Mouse (Mus musculus) spleen, adult 2 months (tissue): ENCODE results near the gene Mtcl1. TPM values are rescaled to one million over a fixed set of nuclear protein-coding genes. Genes with fewer than 3 reads are reported as not detected.
A peak's percentile ranks its signal among the peaks of the same experiment; 100 is the strongest.

Source experiments
- DNase-seq, 2 experiments: peaks; one replicate each; pipeline versions ENCODE4 v3.0.0 to v3.0.0-alpha.2; 2012 to 2021; ENCODE audit warnings: low spot score in 2 of 2, low read depth in 1 of 2
- H3K27ac ChIP-seq: fragments of 200-500 bp; 2 replicates; pipeline ENCODE4 v1.5.1; 2012; ENCODE audit warnings: low read length, inconsistent platforms; ENCODE audit not compliant: insufficient read depth
- H3K27me3 ChIP-seq: fragments of 200-500 bp; 2 replicates; pipeline ENCODE4 v1.6.1; 2012; ENCODE audit warnings: mild to moderate bottlenecking, moderate library complexity, low read length, inconsistent platforms; ENCODE audit not compliant: control insufficient read depth, insufficient read depth
- H3K36me3 ChIP-seq: fragments of 200-500 bp; 2 replicates; pipeline ENCODE4 v1.6.1; 2012; ENCODE audit warnings: mild to moderate bottlenecking, low read length, inconsistent platforms; ENCODE audit not compliant: control insufficient read depth, insufficient read depth
- H3K4me1 ChIP-seq: fragments of 200-500 bp; 2 replicates; pipeline ENCODE4 v1.6.1; 2011; ENCODE audit warnings: inconsistent platforms; ENCODE audit not compliant: control insufficient read depth, insufficient read depth, insufficient read length
- H3K4me3 ChIP-seq: fragments of 200-500 bp; 2 replicates; pipeline ENCODE4 v1.5.1; 2011; ENCODE audit warnings: mild to moderate bottlenecking, inconsistent platforms; ENCODE audit not compliant: insufficient read depth, insufficient read length; ENCODE audit errors: extremely low read depth
- CTCF ChIP-seq: fragments of 200-500 bp; IDR thresholded peaks from 2 replicates; pipeline ENCODE4 v1.5.1; 2011; ENCODE audit warnings: mild to moderate bottlenecking, inconsistent platforms; ENCODE audit not compliant: insufficient read depth, insufficient read length, insufficient replicate concordance; ENCODE audit errors: extremely low read depth
- POLR2A ChIP-seq: fragments of 200-500 bp; IDR thresholded peaks from 2 replicates; pipeline ENCODE4 v1.6.1; 2011; ENCODE audit warnings: low read depth, low read length, inconsistent platforms
- WGBS: fragments of 180-500 bp; shearing (Covaris S2); methylation state at CpG from one replicate; pipeline ENCODE4 v1.1.7; 2018; 5-methylcytosine and 5-hydroxymethylcytosine counted together
- polyA plus RNA-seq: library from polyadenylated mRNA; depleted of rRNA; stranded (reverse); fragments of >200 nt; gene quantifications from 2 replicates; pipeline ENCODE4 v1.2.3, GENCODE M21; 2012

Mtcl1 gene
- polyA plus RNA-seq, 1 experiment: 0.08 TPM

DNA sequence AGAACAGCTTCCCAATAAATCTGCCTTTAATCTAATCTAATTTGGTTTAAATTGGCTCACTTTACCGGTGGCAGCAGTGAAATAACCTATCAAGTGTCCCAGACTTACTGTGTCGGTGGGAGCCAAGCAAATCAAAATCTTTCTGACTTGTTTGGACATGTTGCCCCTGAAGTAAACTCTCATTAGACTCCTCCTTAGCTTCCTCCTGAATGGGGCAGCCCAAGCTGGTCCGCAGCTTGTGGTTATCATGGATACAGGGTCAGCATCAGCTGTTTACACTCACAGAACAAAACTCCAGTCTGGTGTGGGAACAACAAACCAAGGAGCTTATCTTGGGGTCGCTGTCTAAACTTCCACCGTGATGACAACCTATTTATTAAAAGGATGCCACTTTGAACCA is 22.2 kb upstream of the Mtcl1 start:
- Histone ChIP-seq H3K4me1 (no peaks in the 10 kb centered on the region), H3K27ac (no peak overlapping the region), H3K36me3 (no peaks in the 10 kb centered on the region), H3K27me3 (no peaks in the 10 kb centered on the region), H3K4me3 (no peak overlapping the region)
- TF ChIP-seq CTCF (no peak), POLR2A (no peak)
- no peak for DNase-seq
- whole genome bisulfite sequencing: 71% methylated on average over 5 of the region's 5 CpGs

GRCm38 (mm10) chr17:66471252-66471651 is 21.7 kb upstream of the Mtcl1 start:
- Histone ChIP-seq H3K27me3 (no peaks in the 10 kb centered on the region), H3K36me3 (no peaks in the 10 kb centered on the region), H3K27ac (no peak overlapping the region), H3K4me3 (no peak overlapping the region), H3K4me1 (no peaks in the 10 kb centered on the region)
- TF ChIP-seq CTCF (no peak), POLR2A (no peak)
- DNase-seq: no peak
- 87% methylated on average over 4 of the region's 4 CpGs for WGBS

DNA sequence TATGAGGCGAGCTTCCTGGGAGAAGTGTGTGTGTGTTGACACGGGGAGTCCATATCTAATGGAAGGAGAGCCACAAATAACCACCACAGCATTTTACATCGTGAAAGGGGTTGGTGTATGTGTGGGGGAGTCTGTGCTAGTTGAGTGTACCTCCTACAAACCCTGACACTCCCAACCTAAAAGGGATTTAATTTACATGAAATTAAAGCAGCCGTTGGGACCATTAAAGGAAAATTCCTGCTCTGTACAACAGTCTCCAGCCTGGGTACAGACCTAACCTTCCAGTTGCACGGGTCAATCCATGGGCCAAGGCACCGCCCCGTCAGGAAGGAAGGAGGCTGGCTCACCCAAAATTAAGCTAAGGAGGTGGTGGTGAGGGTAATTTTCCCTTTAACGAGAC is 20.5 kb upstream of the Mtcl1 start:
- no peak for DNase-seq
- H3K4me1 ChIP-seq: no peaks in the 10 kb centered on the region
- H3K27me3 ChIP-seq: no peaks in the 10 kb centered on the region
- TF ChIP-seq POLR2A (no peak), CTCF (no peak)
- H3K36me3 ChIP-seq: no peaks in the 10 kb centered on the region
- H3K4me3 ChIP-seq: no peak overlapping the region
- no peak overlapping the region for H3K27ac ChIP-seq
- 66% methylated on average over 8 of the region's 8 CpGs for WGBS

DNA sequence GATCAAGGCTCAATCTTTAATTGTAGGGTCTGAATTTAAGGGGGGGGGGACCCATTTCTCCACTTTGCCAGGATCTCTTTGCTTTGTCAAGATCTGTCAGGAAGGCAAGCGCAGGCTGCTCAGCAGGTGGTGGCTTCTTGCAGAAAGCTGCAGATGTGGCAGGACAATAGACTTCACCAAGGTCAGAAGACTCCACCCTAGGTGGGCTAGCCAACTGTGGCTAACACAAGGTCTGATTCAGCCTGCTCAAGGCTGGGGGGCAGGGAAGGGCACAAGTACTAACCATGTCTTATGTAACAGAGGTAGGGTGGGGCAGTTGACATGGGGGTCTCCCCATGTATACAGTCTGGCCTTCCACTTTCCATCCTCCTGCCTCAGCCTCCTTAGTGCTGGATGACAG is 7.7 kb upstream of the Mtcl1 start:
- no peak for DNase-seq
- 90% methylated on average over 1 of the region's 1 CpGs for WGBS
- TF ChIP-seq CTCF: no peak
- no peak for TF ChIP-seq POLR2A
- Histone ChIP-seq H3K27me3 (no peaks in the 10 kb centered on the region), H3K27ac (no peak overlapping the region), H3K4me1 (no peaks in the 10 kb centered on the region), H3K36me3 (no peaks in the 10 kb centered on the region), H3K4me3 (no peak overlapping the region)

GRCm38 (mm10) chr17:66451143-66451542 is 1.6 kb upstream of the Mtcl1 start:
- peak; percentile 8 to 37 for DNase-seq
- peak; percentile 35; the same call in 1 of the 2 replicates for TF ChIP-seq CTCF
- TF ChIP-seq POLR2A: no peak
- H3K27ac ChIP-seq: no peak overlapping the region
- peaks cover 24% of the 10 kb centered on the region for H3K27me3 ChIP-seq
- peaks cover 11% of the 10 kb centered on the region for H3K4me1 ChIP-seq
- no peaks in the 10 kb centered on the region for H3K36me3 ChIP-seq
- WGBS: 4% methylated on average over 11 of the region's 11 CpGs
- no peak overlapping the region for H3K4me3 ChIP-seq

GRCm38 (mm10) chr17:66450526-66451070 is 1.0 kb upstream of the Mtcl1 start:
- TF ChIP-seq POLR2A: no peak
- TF ChIP-seq CTCF: no peak
- Histone ChIP-seq H3K4me3 (no peak overlapping the region), H3K27me3 (peaks cover 24% of the 10 kb centered on the region), H3K4me1 (peaks cover 11% of the 10 kb centered on the region), H3K27ac (no peak overlapping the region), H3K36me3 (no peaks in the 10 kb centered on the region)
- no peak for DNase-seq
- 7% methylated on average over 18 of the region's 18 CpGs for WGBS
